Mouse (Mus musculus) fibroblast of lung, adult 2 months (primary cell): ENCODE data around the gene Eif1b.
"Not testable (repeated sequence)": the region's sequence is repeated elsewhere in the genome, so short reads cannot be mapped to it uniquely, and the experiment has no call there.

Source experiments
- DNase-seq: peaks from one replicate; pipeline ENCODE4 v3.0.0-alpha.2; 2011; ENCODE audit warnings: low read depth

The Eif1b gene

GRCm38 (mm10) chr9:120521161-120521560 lies 29.1 kb downstream of the Eif1b start:
- no peak for DNase-seq

- no peak for DNase-seq
These were observed 35.2 kb downstream of the Eif1b start for GRCm38 (mm10) chr9:120527270-120527669.

DNA sequence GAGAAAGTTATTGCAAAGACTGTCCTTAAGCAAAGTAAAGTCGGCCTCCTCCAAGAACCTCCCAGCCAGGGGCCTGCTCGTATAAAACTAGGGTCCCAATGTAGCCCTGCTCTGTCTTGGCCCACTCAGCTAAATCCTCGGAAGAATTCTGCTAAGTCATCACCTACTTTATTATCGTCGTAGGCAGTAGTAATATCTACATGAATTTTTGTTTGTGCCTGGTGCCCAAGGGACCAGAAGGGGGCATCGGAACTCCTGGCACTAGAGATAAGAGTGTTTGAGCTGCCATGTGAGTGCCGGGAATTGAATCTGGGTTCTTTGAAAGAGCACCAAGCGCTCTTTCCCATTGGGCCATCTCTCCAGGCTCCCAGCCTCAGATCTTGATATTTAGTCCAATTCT lies 35.9 kb downstream of the Eif1b start:
- no peak for DNase-seq

GRCm38 (mm10) chr9:120528815-120529510 lies 36.9 kb downstream of the Eif1b start:
- DNase-seq = no peak

DNA sequence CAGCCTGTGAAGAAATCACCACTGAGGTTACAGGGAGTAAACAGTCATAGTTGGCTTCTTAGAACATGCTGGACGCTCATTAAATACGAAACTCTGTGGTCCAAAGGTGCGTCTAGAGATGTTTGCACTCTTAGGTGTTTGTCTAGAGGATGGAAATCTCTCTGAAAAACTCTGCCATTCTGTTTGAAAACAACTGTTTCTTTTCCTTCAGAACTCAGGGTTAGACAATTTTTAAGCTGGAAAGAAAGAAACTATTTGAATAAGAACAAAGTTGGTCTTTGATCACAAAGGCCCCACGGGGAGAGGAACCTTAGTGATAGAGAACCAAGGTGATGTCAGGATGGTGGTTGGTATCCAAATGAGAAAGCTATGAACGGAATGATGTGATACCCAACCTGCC lies 38.4 kb downstream of the Eif1b start:
- DNase-seq = no peak

DNA sequence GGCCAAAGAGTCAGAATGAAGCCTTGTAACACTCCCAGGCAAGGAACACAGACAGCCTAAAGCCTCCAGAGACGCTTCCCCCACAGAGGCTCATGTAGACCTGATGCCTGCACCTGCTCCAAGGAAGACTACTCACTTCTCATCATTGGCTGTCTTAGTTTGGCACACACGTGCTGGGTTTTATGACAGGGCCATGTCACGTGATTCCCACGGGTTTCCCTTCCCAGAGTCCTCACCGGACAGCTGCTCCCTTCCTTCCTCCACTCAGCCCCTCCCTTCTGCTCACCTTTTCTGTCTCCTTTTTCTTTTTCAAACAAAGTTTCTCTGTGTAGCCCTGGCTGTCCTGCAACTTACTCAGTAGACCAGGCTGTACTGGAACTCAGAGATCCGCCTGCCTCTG lies 40.0 kb downstream of the Eif1b start:
- no peak for DNase-seq

DNA sequence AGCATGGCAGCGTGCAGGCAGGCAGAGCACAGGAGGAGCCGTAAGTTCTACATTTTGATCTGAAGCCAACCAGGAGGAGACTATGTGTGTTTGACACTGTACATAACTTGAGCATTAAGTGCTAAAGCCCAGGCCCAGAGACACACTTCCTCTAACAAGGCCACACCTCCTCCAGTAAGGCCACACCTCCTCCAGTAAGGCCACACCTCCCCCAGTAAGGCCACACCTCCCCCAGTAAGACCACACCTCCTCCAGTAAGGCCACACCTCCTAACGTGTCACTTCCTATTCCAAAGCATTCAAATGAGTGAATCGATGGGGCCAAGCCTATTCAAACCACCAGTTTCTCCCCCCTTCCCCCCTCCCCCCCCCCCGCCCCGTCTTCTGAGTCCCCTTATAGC lies 40.7 kb downstream of the Eif1b start:
- DNase-seq = no peak

- not testable (repeated sequence) for DNase-seq
These were observed 41.5 kb downstream of the Eif1b start for GRCm38 (mm10) chr9:120533446-120533950.

- DNase-seq = no peak
These were observed 47.7 kb downstream of the Eif1b start, which contains the start of gene Entpd3 for GRCm38 (mm10) chr9:120539662-120540251. Gene Entpd3, plus strand, starts transcription at chr9:120539818.

DNA sequence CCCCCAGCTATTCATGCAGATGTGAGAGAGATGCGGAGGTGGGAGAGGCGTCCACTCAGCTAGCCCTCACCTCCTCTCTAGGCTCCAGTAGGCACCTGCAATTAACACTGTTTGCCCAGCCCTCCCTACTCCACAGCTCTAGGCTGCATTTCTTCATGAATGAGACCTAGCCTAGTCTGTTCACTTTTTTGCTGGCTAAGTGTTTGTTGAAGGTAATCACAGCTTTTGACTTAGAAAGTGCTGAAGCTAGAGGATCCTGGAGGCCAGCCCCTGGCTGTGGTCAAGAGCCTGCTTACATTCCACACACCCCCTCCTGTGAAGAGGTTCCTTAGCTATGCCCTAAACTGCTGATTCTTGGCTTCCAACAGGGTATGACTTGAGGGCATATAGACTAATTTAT lies 49.4 kb downstream of the Eif1b start:
- no peak for DNase-seq

DNA sequence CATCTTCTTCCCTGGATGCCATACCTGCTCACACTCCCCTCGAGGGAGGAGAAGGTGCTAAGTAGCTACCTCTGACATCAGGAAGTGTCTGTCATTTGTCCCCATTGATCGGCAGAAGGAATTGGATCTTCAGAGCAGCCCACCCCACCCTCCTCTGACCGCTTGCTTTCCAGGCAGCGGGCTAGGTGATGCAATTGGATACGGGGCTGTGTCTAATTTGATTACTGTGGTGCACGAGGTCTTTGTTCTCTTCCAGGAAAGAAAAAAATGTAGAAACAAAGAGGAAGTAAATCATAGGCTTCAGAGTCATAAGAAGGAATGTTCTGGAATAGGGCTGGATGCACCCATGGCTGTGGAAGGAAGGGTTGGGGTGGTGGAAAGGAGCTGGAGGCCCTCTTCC lies 50.2 kb downstream of the Eif1b start:
- DNase-seq = no peak
